Mouse (Mus musculus): ENCODE measurements at regions not wholly inside any gene's neighbourhood (a gene's known extent, or its start where the extent isn't known, plus 50 kb on each side); places are given as distances from the start of the nearest gene placed in this dataset.

- DNase-seq (ENCODE audit: low read depth, low spot score), result no peak
Measured at GRCm38 (mm10) chr3:21961091-21961490, 115.4 kb upstream of the Tbl1xr1 start.

- no peak for DNase-seq (ENCODE audit: low read depth, low spot score)
Measured at GRCm38 (mm10) chr3:21961746-21962145, 114.7 kb upstream of the Tbl1xr1 start.

- DNase-seq (ENCODE audit: low read depth, low spot score), result no peak
Measured at GRCm38 (mm10) chr3:21962360-21962782, 114.1 kb upstream of the Tbl1xr1 start.

GRCm38 (mm10) chr3:21962921-21963732 is 113.3 kb upstream of the Tbl1xr1 start:
- no peak for DNase-seq (ENCODE audit: low read depth, low spot score)

GRCm38 (mm10) chr3:21963733-21964351 is 112.6 kb upstream of the Tbl1xr1 start:
- DNase-seq (ENCODE audit: low read depth, low spot score), result no peak

GRCm38 (mm10) chr3:21964438-21964837 is 112.0 kb upstream of the Tbl1xr1 start:
- DNase-seq (ENCODE audit: low read depth, low spot score), result no peak

- DNase-seq (ENCODE audit: low read depth, low spot score), result no peak
Measured at GRCm38 (mm10) chr3:21965556-21965955, 110.9 kb upstream of the Tbl1xr1 start.

- no peak for DNase-seq (ENCODE audit: low read depth, low spot score)
Measured at GRCm38 (mm10) chr3:21971731-21972130, 104.7 kb upstream of the Tbl1xr1 start.

- DNase-seq (ENCODE audit: low read depth, low spot score), result no peak
Measured at GRCm38 (mm10) chr3:21973153-21973552, 103.3 kb upstream of the Tbl1xr1 start.

GRCm38 (mm10) chr3:21973681-21974080 is 102.8 kb upstream of the Tbl1xr1 start:
- DNase-seq (ENCODE audit: low read depth, low spot score), result no peak

GRCm38 (mm10) chr3:21974766-21975165 is 101.7 kb upstream of the Tbl1xr1 start:
- no peak for DNase-seq (ENCODE audit: low read depth, low spot score)

- DNase-seq (ENCODE audit: low read depth, low spot score), result no peak
Measured at GRCm38 (mm10) chr3:21977775-21978174, 98.7 kb upstream of the Tbl1xr1 start.

GRCm38 (mm10) chr3:21982991-21983390 is 93.5 kb upstream of the Tbl1xr1 start:
- DNase-seq (ENCODE audit: low read depth, low spot score), result no peak

GRCm38 (mm10) chr3:21983993-21984725 is 92.3 kb upstream of the Tbl1xr1 start:
- DNase-seq (ENCODE audit: low read depth, low spot score), result no peak

GRCm38 (mm10) chr3:21984807-21985206 is 91.6 kb upstream of the Tbl1xr1 start:
- no peak for DNase-seq (ENCODE audit: low read depth, low spot score)

GRCm38 (mm10) chr3:21986164-21986892 is 90.1 kb upstream of the Tbl1xr1 start:
- no peak for DNase-seq (ENCODE audit: low read depth, low spot score)

- DNase-seq (ENCODE audit: low read depth, low spot score), result no peak
Measured at GRCm38 (mm10) chr3:21986893-21987250, 89.6 kb upstream of the Tbl1xr1 start.

- no peak for DNase-seq (ENCODE audit: low read depth, low spot score)
Measured at GRCm38 (mm10) chr3:21987455-21988009, 88.9 kb upstream of the Tbl1xr1 start.

- no peak for DNase-seq (ENCODE audit: low read depth, low spot score)
Measured at GRCm38 (mm10) chr3:21988010-21988531, 88.4 kb upstream of the Tbl1xr1 start.

- no peak for DNase-seq (ENCODE audit: low read depth, low spot score)
Measured at GRCm38 (mm10) chr3:21990526-21990925, 85.9 kb upstream of the Tbl1xr1 start.

GRCm38 (mm10) chr3:21991681-21992152 is 84.7 kb upstream of the Tbl1xr1 start:
- DNase-seq (ENCODE audit: low read depth, low spot score), result no peak
